20 mouse cellular contexts compared by ENCODE assay signal in the genomic region with DNA sequence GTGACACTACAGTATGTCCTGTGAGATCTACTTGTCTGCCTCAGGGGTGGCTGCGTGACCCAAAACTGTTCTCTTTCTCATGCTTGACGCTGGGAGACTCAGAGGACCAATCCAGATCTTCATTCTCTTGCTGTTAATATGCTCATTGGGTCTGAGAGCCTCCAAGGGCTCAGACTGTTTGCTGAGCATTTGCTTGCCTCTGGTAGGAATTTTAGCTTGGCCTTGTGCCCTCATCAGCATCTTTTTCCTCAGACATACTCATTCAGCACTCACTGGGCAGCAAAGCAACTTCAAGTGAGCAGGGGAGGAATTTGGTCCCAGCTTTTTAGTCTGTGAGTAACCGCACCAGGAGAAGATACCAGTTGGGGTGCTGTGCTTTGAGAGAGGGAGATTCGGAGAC. TPM values are rescaled to one million over a fixed set of nuclear protein-coding genes. Genes with fewer than 3 reads are reported as not detected.
A peak's percentile ranks its signal among the peaks of the same experiment; 100 is the strongest.
DNase-seq lines count a peak whose midpoint lies in the region; TF ChIP-seq lines count a peak whose summit lies in the region.
"Had no signal": no experiment of that assay in that cellular context is flagged by ENCODE, and none has a peak within 500 bp of the region (broad histone marks: within the 10 kb centered on the region; RNA-seq: fewer than 3 reads in every experiment).

No protein-coding gene starts in this region.

- H3K27me3 ChIP-seq in kidney, adult 2 months (replicated peaks; ENCODE audit: control insufficient read depth, insufficient read depth, low read length), result no peaks in the 10 kb centered on the region
- no peaks in the 10 kb centered on the region for H3K27me3 ChIP-seq in limb, embryonic 10.5 days (ENCODE audit: low read depth, poor library complexity, severe bottlenecking)
- H3K27me3 ChIP-seq: heart, embryonic 12.5 days; hindbrain, embryonic 12.5 days; Patski had no signal

- no peaks in the 10 kb centered on the region for H3K9me3 ChIP-seq in limb, embryonic 10.5 days (replicated peaks)
- H3K9me3 ChIP-seq: forebrain, embryonic 10.5 days; G1E; heart, embryonic 12.5 days; hindbrain, embryonic 12.5 days had no signal

- no peak overlapping the region for H3K27ac ChIP-seq in kidney, adult 2 months (ENCODE audit: insufficient read depth, low read depth, low read length)
- 0 out of 2 replicates have a peak overlapping the region, but pooled peaks have one; percentile 36 for H3K27ac ChIP-seq in limb, embryonic 10.5 days
- H3K27ac ChIP-seq: forebrain, embryonic 10.5 days; hindbrain, embryonic 12.5 days had no signal

- TF ChIP-seq CTCF in kidney, adult 2 months (conservative IDR thresholded peaks at IDR 0.05; ENCODE audit: insufficient read depth, insufficient read length, low read depth, low read length), result no peak

- 0 out of 2 replicates have a peak, but pooled peaks cover 3% of the 10 kb centered on the region for H3K4me1 ChIP-seq in kidney, adult 2 months (ENCODE audit: control insufficient read depth, insufficient read depth, low read length)
- H3K4me1 ChIP-seq in limb, embryonic 10.5 days, result peaks cover 17% of the 10 kb centered on the region
- H3K4me1 ChIP-seq: hindbrain, embryonic 12.5 days had no signal

- no peak overlapping the region for H3K4me3 ChIP-seq in kidney, adult 2 months (ENCODE audit: insufficient read depth, low read depth, low read length)
- no peak overlapping the region for H3K4me3 ChIP-seq in limb, embryonic 10.5 days
- H3K4me3 ChIP-seq: erythroblast, embryonic 14.5 days; forebrain, embryonic 10.5 days; heart, adult 2 months; heart, embryonic 12.5 days; hindbrain, embryonic 12.5 days had no signal

- no peak for TF ChIP-seq POLR2A in kidney, adult 2 months (IDR thresholded peaks at IDR 0.05; ENCODE audit: low read depth, low read length)

- 92% methylated on average over 4 of the region's 4 CpGs for WGBS in kidney, adult 2 months
- 84% methylated on average over 4 of the region's 4 CpGs for WGBS in limb, embryonic 10.5 days

- no peaks in the 10 kb centered on the region for H3K36me3 ChIP-seq in kidney, adult 2 months (ENCODE audit: control insufficient read depth, insufficient read depth, low read length)
- no peaks in the 10 kb centered on the region for H3K36me3 ChIP-seq in limb, embryonic 10.5 days
- H3K36me3 ChIP-seq: forebrain, embryonic 10.5 days; G1E; heart, embryonic 12.5 days; hindbrain, embryonic 12.5 days had no signal

- peak; percentile 5 for DNase-seq in kidney, postnatal 10 days
- DNase-seq in kidney, adult 2 months, result no peak
- peak; percentile 47 for DNase-seq in 3T3-L1 (ENCODE audit: low read depth, low spot score)
- peak; percentile 32 for DNase-seq in Muller cell, postnatal 12 days (ENCODE audit: inconsistent ontology term)
- DNase-seq in limb, embryonic 10.5 days (ENCODE audit: low spot score), result no peak
- DNase-seq in cerebellum, adult 8-10 months, result no peak
- DNase-seq: adrenal gland, adult 2 months; adrenal gland, postnatal 36 days; B cell, adult 2 months; cerebellum, adult 11 months; cerebellum, adult 9-10 months; cerebellum, postnatal 25 days; heart, adult 2 months; heart, postnatal 4 days had no signal

RNA-seq across cellular contexts. Expression of a gene that starts 40.5 kb away (rescaled TPM):
- polyA plus RNA-seq in kidney, adult 2 months (2012; rRNA removed), result 16.9 and 18.9 TPM in 2 replicates
- polyA plus RNA-seq in limb, embryonic 10.5 days (2016; fragmentation: Nextera tagmentation; extraction: Ambion mirVana), result 24.6 and 45.4 TPM in 2 replicates

Comparison
In these comparisons a context has a peak if more than half of its experiments do, and no peak if none do; other contexts are left out.
1. DNase-seq: peak in kidney, postnatal 10 days (single experiment), 3T3-L1 (single experiment) and Muller cell, postnatal 12 days (single experiment); none in kidney, adult 2 months (single experiment), limb, embryonic 10.5 days (single experiment) and cerebellum, adult 8-10 months (single experiment).